Mouse (Mus musculus): ENCODE data around the gene Atxn7l2. TPM values are rescaled to one million over a fixed set of nuclear protein-coding genes. Genes with fewer than 3 reads are reported as not detected.

Gene Atxn7l2
- total and polyA plus RNA-seq, 3 experiments = 5.6 to 14.6 TPM; not detected in 1

- no peak for TF ChIP-seq POLR2A (IDR thresholded peaks at IDR 0.05; ENCODE audit: control insufficient read depth in 1 of 2, insufficient read depth in 1 of 2, low read depth in 1 of 2, low read length in 2 of 2, poor library complexity in 1 of 2)
- TF ChIP-seq GABPA (IDR thresholded peaks at IDR 0.05; ENCODE audit: low read depth, low read length) = no peak
- TF ChIP-seq NELFE (IDR thresholded peaks at IDR 0.05; ENCODE audit: low read depth, low read length) = no peak
- no peak for TF ChIP-seq JUND (IDR thresholded peaks at IDR 0.05; ENCODE audit: low read depth, low read length)
- no peak for TF ChIP-seq MYB (IDR thresholded peaks at IDR 0.05; ENCODE audit: low read depth, low read length)
- no peak for TF ChIP-seq RAD21 (IDR thresholded peaks at IDR 0.05; ENCODE audit: low read depth, low read length)
- TF ChIP-seq NRF1 (IDR thresholded peaks at IDR 0.05; ENCODE audit: insufficient read depth, low read depth, low read length, poor library complexity, severe bottlenecking) = no peak
- no peak for TF ChIP-seq RCOR1 (IDR thresholded peaks at IDR 0.05; ENCODE audit: low read depth, low read length)
- no peak for TF ChIP-seq EP300 (IDR thresholded peaks at IDR 0.05; ENCODE audit: low read depth in 1 of 2, low read length in 2 of 2)
- TF ChIP-seq SIN3A (IDR thresholded peaks at IDR 0.05; ENCODE audit: low read length) = no peak
- TF ChIP-seq CHD2 (IDR thresholded peaks at IDR 0.05; ENCODE audit: low read length) = no peak
- TF ChIP-seq ZNF384 (IDR thresholded peaks at IDR 0.05; ENCODE audit: low read depth, low read length) = no peak
- no peak for TF ChIP-seq TAL1 (IDR thresholded peaks at IDR 0.05; ENCODE audit: low read length)
- Histone ChIP-seq H3K27me3 (ENCODE audit: control insufficient read depth in 1 of 2, insufficient read depth in 2 of 2, low read length in 2 of 2) (no peaks in the 10 kb centered on the region), H3K4me1 (ENCODE audit: control insufficient read depth in 1 of 2, insufficient read depth in 2 of 2, low read length in 2 of 2) (peaks cover 0 to 11% of the 10 kb centered on the region in 2 experiments; a peak in 2 of 4 replicates), H3K4me3 (ENCODE audit: control insufficient read depth in 1 of 2, insufficient read depth in 1 of 2, low read depth in 2 of 2, low read length in 2 of 2) (no peak overlapping the region), H3K27ac (ENCODE audit: control insufficient read depth, low read depth, low read length) (no peak overlapping the region), H3K79me2 (ENCODE audit: control insufficient read depth, insufficient read depth, low read length, poor library complexity) (peaks cover 1% of the 10 kb centered on the region), H3K9me3 (replicated peaks; ENCODE audit: insufficient read depth, low read length) (no peaks in the 10 kb centered on the region), H3K36me3 (ENCODE audit: control insufficient read depth in 1 of 2, insufficient read depth in 2 of 2, low read length in 2 of 2) (peaks cover 0 to 11% of the 10 kb centered on the region in 2 experiments; a peak in 2 of 4 replicates), H3K9ac (ENCODE audit: control insufficient read depth, low read depth, low read length, poor library complexity, severe bottlenecking) (no peak overlapping the region)
- DNase-seq (ENCODE audit: low read depth, low spot score) = no peak
These were observed 6.3 kb downstream of the Atxn7l2 start for GRCm38 (mm10) chr3:108204470-108204869.

GRCm38 (mm10) chr3:108203621-108204325, 7.0 kb downstream of the Atxn7l2 start:
- H3K4me1 ChIP-seq (ENCODE audit: control insufficient read depth in 1 of 2, insufficient read depth in 2 of 2, low read length in 2 of 2) = peaks cover 0 to 6% of the 10 kb centered on the region in 2 experiments; a peak in 1 of 4 replicates
- no peak overlapping the region for H3K9ac ChIP-seq (ENCODE audit: control insufficient read depth, low read depth, low read length, poor library complexity, severe bottlenecking)
- no peak for TF ChIP-seq ELF1 (IDR thresholded peaks at IDR 0.05; ENCODE audit: low read depth, low read length)
- peak; percentile 77 to 95 (median 91) for TF ChIP-seq CTCF (IDR thresholded peaks at IDR 0.05 in 2 of 3, conservative IDR thresholded peaks at IDR 0.05 in 1 of 3; ENCODE audit: control insufficient read depth in 1 of 3, insufficient read depth in 1 of 3, low read depth in 2 of 3, low read length in 3 of 3, poor library complexity in 1 of 3, severe bottlenecking in 1 of 3)
- peak; percentile 16; the same call in 1 of the 2 replicates for TF ChIP-seq ZC3H11A (IDR thresholded peaks at IDR 0.05; ENCODE audit: low read depth, low read length)
- TF ChIP-seq SMC3 (IDR thresholded peaks at IDR 0.05; ENCODE audit: low read depth, low read length) = peak; percentile 66
- no peak for TF ChIP-seq HCFC1 (IDR thresholded peaks at IDR 0.05; ENCODE audit: low read depth, low read length)
- peak; percentile 29 for TF ChIP-seq RAD21 (IDR thresholded peaks at IDR 0.05; ENCODE audit: low read depth, low read length)
- no peak overlapping the region for H3K4me3 ChIP-seq (ENCODE audit: control insufficient read depth in 1 of 2, insufficient read depth in 1 of 2, low read depth in 2 of 2, low read length in 2 of 2)
- H3K27ac ChIP-seq (ENCODE audit: control insufficient read depth, low read depth, low read length) = no peak overlapping the region
- peak; percentile 70 for DNase-seq (ENCODE audit: low read depth, low spot score)
- no peaks in the 10 kb centered on the region for H3K9me3 ChIP-seq (replicated peaks; ENCODE audit: insufficient read depth, low read length)
- no peaks in the 10 kb centered on the region; the same call in 1 of the 2 replicates for H3K79me2 ChIP-seq (ENCODE audit: control insufficient read depth, insufficient read depth, low read length, poor library complexity)
- peaks cover 0 to 5% of the 10 kb centered on the region in 2 experiments; a peak in 2 of 4 replicates for H3K36me3 ChIP-seq (ENCODE audit: control insufficient read depth in 1 of 2, insufficient read depth in 2 of 2, low read length in 2 of 2)
- no peaks in the 10 kb centered on the region for H3K27me3 ChIP-seq (ENCODE audit: control insufficient read depth in 1 of 2, insufficient read depth in 2 of 2, low read length in 2 of 2)

All from MEL (cell line).